Mouse (Mus musculus) left cerebral cortex, adult 9 months (tissue): ENCODE results near the gene Gm4907.
"Not testable (repeated sequence)": the region's sequence is repeated elsewhere in the genome, so short reads cannot be mapped to it uniquely, and the experiment has no call there.

Experiments
- DNase-seq, 2 experiments: peaks; one replicate each; pipeline ENCODE4 v3.0.0; 2022; ENCODE audit warnings: low spot score in 2 of 2

Gene Gm4907

GRCm38 (mm10) chrX:23882253-23882652 lies at the start of gene Gm4907:
Gm4907 (plus strand) TSS chrX:23882553.
- DNase-seq, result not testable (repeated sequence)

- not testable (repeated sequence) for DNase-seq
Measured at GRCm38 (mm10) chrX:23833784-23834183, 48.6 kb upstream of the Gm4907 start.

- no peak for DNase-seq
Measured at GRCm38 (mm10) chrX:23840921-23841320, 41.4 kb upstream of the Gm4907 start.

DNA sequence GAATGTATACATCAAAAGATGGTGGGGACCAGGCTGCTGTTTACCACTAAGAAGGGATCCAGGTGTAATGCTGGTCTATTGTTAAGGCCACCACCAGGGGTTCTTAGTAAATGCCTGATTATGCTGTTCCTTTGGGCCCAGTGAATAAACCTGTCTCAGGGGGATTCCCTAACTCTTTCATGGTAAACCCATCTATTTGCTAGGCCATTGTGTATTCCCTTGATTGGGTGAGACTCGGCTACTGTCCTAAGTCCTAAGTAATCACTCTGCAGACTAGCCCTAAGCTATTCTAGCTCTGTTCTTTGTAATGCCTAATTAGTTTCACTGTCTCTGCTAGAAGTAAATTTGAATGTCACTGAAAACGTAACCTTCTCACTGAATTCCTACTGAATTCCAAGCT lies 71.8 kb downstream of the Gm4907 start:
- DNase-seq, result no peak
